Mouse (Mus musculus) kidney, postnatal 4 days (tissue): ENCODE measurements around the gene Zfp59.

ENCODE experiments used
- DNase-seq, 2 experiments: peaks; one replicate each; pipeline ENCODE4 v3.0.0; 2021; ENCODE audit warnings: mixed read lengths in 2 of 2

The Zfp59 gene

DNA sequence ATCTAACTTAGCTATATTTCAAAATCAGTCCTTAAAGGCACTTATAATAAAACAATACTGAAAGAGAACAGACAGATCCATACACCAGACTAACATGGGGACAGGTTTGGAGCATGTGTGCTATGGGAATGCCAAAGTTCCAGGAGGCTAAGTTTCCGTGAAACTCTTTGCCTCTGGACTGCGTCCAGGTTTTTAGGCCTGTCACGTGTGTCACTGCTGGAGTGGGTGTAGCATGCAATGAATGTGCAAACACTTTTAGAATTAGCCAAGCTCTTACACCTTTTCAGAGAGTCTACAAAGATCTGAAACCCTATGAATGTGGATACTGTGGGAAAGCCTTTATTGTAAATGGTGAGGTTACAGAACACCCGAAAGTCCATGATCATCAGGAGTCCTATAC is 43.3 kb downstream of the Zfp59 start:
- DNase-seq = no peak

- no peak for DNase-seq
Measured at GRCm38 (mm10) chr7:27900601-27901000, 62.2 kb downstream of the Zfp59 start.

DNA sequence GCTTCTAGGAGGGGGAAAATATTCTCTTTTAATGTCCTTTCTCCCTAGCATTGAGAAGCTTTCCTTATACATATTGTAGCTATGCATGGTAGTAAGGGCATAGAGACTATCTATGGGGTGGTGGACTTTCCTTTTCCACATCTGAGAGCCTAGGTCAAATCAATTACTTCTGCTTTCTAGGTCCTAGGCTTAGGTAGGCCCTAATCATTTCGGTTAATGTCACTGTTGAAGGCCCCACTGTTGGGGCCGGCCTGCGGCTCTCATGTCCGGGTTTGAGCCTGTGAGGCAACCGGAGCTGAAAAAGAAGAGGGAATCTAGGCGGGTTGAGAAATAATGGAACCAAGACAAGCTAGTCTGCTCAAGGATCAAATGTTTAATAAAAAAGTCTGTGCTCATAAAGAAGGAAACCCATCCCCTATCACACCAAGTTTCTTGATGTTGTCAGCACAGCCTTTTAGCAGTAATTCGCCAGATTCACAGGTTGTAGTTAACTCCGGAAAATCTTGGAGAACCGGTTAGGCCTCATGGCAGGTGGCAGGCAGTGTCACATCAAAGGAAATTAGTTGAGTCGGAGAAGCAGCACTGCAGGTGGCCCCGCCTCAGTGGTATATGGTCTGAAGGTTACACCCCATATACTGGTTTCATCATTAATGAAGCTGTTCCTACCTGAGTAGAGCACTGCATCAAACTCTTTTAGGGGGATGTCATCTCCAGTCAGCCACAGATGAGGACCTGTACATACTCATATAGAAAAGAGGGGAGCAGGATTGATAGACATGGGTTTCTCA is 66.8 kb downstream of the Zfp59 start:
- DNase-seq = no peak
